Mouse (Mus musculus) thymus, adult 2 months (tissue): ENCODE results near the gene Ccdc155. TPM values are rescaled to one million over a fixed set of nuclear protein-coding genes. Genes with fewer than 3 reads are reported as not detected.

Experiments used
- DNase-seq: peaks from one replicate; pipeline ENCODE4 v3.0.0; 2021
- H3K27ac ChIP-seq: fragments of 200-500 bp; 2 replicates; pipeline ENCODE4 v1.5.1; 2012; ENCODE audit warnings: low read length, control low read depth; ENCODE audit not compliant: control insufficient read depth, insufficient read depth
- H3K27me3 ChIP-seq: fragments of 200-500 bp; 2 replicates; pipeline ENCODE4 v1.6.1; 2012; ENCODE audit warnings: mild to moderate bottlenecking, low read length, moderate library complexity, mixed read lengths; ENCODE audit not compliant: control insufficient read depth, insufficient read depth
- H3K36me3 ChIP-seq: fragments of 200-500 bp; 2 replicates; pipeline ENCODE4 v1.6.1; 2012; ENCODE audit warnings: mild to moderate bottlenecking, low read length, moderate library complexity; ENCODE audit not compliant: control insufficient read depth, insufficient read depth
- H3K4me1 ChIP-seq: fragments of 200-500 bp; replicated peaks from 2 replicates; pipeline ENCODE4 v1.6.1; 2012; ENCODE audit warnings: low read length; ENCODE audit not compliant: control insufficient read depth, insufficient read depth
- H3K4me3 ChIP-seq: fragments of 200-500 bp; 2 replicates; pipeline ENCODE4 v1.5.1; 2012; ENCODE audit warnings: mild to moderate bottlenecking, low read length, control low read depth, moderate library complexity; ENCODE audit not compliant: control insufficient read depth, insufficient read depth
- CTCF ChIP-seq: fragments of 200-500 bp; IDR thresholded peaks from 2 replicates; pipeline ENCODE4 v1.5.1; 2012; ENCODE audit warnings: mild to moderate bottlenecking, control low read depth, low read length, moderate library complexity, borderline replicate concordance; ENCODE audit not compliant: control insufficient read depth, poor library complexity, insufficient read depth; ENCODE audit errors: extremely low read depth
- POLR2A ChIP-seq: fragments of 200-500 bp; IDR thresholded peaks from 2 replicates; pipeline ENCODE4 v1.6.1; 2012; ENCODE audit warnings: mild to moderate bottlenecking, low read length, control low read depth, moderate library complexity; ENCODE audit not compliant: control insufficient read depth, poor library complexity, insufficient read depth; ENCODE audit errors: extremely low read depth
- WGBS: fragments of 180-500 bp; shearing (Covaris S2); methylation state at CpG from one replicate; pipeline ENCODE4 v1.1.7; 2018; 5-methylcytosine and 5-hydroxymethylcytosine counted together
- polyA plus RNA-seq: library from polyadenylated mRNA; depleted of rRNA; stranded (reverse); fragments of >200 nt; gene quantifications from 2 replicates; pipeline ENCODE4 v1.2.3, GENCODE M21; 2012

Ccdc155 gene
- polyA plus RNA-seq, 1 experiment = 0.32 TPM

- Histone ChIP-seq H3K4me1 (peaks cover 6% of the 10 kb centered on the region; the same call in 1 of the 2 replicates), H3K27ac (no peak overlapping the region), H3K36me3 (no peaks in the 10 kb centered on the region), H3K27me3 (peaks cover 14% of the 10 kb centered on the region), H3K4me3 (no peak overlapping the region)
- DNase-seq = no peak
- 89% methylated on average over 7 of the region's 7 CpGs for WGBS
- no peak for TF ChIP-seq CTCF
- no peak for TF ChIP-seq POLR2A
Observed at GRCm38 (mm10) chr7:45183672-45184071, 21.0 kb downstream of the Ccdc155 start.

GRCm38 (mm10) chr7:45182606-45183005, 22.1 kb downstream of the Ccdc155 start:
- Histone ChIP-seq H3K4me3 (peak overlapping the region; percentile 20; the same call in 1 of the 2 replicates), H3K27me3 (peaks cover 14% of the 10 kb centered on the region), H3K36me3 (no peaks in the 10 kb centered on the region), H3K4me1 (peaks cover 6% of the 10 kb centered on the region; the same call in 1 of the 2 replicates), H3K27ac (no peak overlapping the region)
- 18% methylated on average over 11 of the region's 11 CpGs for WGBS
- no peak for DNase-seq
- no peak for TF ChIP-seq POLR2A
- TF ChIP-seq CTCF = no peak

- Histone ChIP-seq H3K4me3 (peak overlapping the region; percentile 20; the same call in 1 of the 2 replicates), H3K36me3 (no peaks in the 10 kb centered on the region), H3K27ac (no peak overlapping the region), H3K4me1 (peaks cover 6% of the 10 kb centered on the region; the same call in 1 of the 2 replicates), H3K27me3 (peaks cover 15% of the 10 kb centered on the region)
- TF ChIP-seq CTCF (peak; percentile 41; the same call in 1 of the 2 replicates), POLR2A (peak; percentile 47; the same call in 1 of the 2 replicates)
- 1% methylated on average over 34 of the region's 34 CpGs for WGBS
- DNase-seq = peak; percentile 86
Observed at GRCm38 (mm10) chr7:45182199-45182601, 22.5 kb downstream of the Ccdc155 start.

GRCm38 (mm10) chr7:45181540-45181939, 23.2 kb downstream of the Ccdc155 start:
- Histone ChIP-seq H3K27ac (no peak overlapping the region), H3K36me3 (no peaks in the 10 kb centered on the region), H3K4me1 (peaks cover 6% of the 10 kb centered on the region; the same call in 1 of the 2 replicates), H3K4me3 (no peak overlapping the region), H3K27me3 (peaks cover 21% of the 10 kb centered on the region)
- WGBS = 10% methylated on average over 35 of the region's 35 CpGs
- no peak for DNase-seq
- TF ChIP-seq CTCF (no peak), POLR2A (no peak)

GRCm38 (mm10) chr7:45180896-45181477, 23.7 kb downstream of the Ccdc155 start, which contains the start of gene Pth2:
Pth2 (plus strand) TSS chr7:45180995.
- no peak for TF ChIP-seq POLR2A
- TF ChIP-seq CTCF = no peak
- Histone ChIP-seq H3K27ac (no peak within 1 kb of the TSS), H3K4me3 (no peak within 1 kb of the TSS), H3K36me3 (no peaks in the 10 kb centered on the region), H3K27me3 (peaks cover 27% of the 10 kb centered on the region), H3K4me1 (peaks cover 6% of the 10 kb centered on the region; the same call in 1 of the 2 replicates)
- no peak for DNase-seq
- 38% methylated on average over 20 of the region's 20 CpGs for WGBS

- no peak for DNase-seq
- Histone ChIP-seq H3K36me3 (no peaks in the 10 kb centered on the region), H3K27me3 (peaks cover 38% of the 10 kb centered on the region), H3K4me1 (peaks cover 6% of the 10 kb centered on the region; the same call in 1 of the 2 replicates), H3K4me3 (no peak within 1 kb of the TSS), H3K27ac (no peak within 1 kb of the TSS)
- whole genome bisulfite sequencing = 40% methylated on average over 7 of the region's 7 CpGs
- TF ChIP-seq CTCF (no peak), POLR2A (no peak)
Observed at GRCm38 (mm10) chr7:45179469-45179868, 25.2 kb downstream of the Ccdc155 start, which contains the start of gene Gfy. Gfy (minus strand) TSS chr7:45179569.

GRCm38 (mm10) chr7:45178550-45178949, 26.1 kb downstream of the Ccdc155 start:
- no peak for TF ChIP-seq CTCF
- no peak for TF ChIP-seq POLR2A

More at GRCm38 (mm10) chr7:45178550-45178949, 26.1 kb downstream of the Ccdc155 start:
- Histone ChIP-seq H3K4me1 (peaks cover 6% of the 10 kb centered on the region; the same call in 1 of the 2 replicates), H3K27ac (no peak overlapping the region), H3K27me3 (peaks cover 39% of the 10 kb centered on the region), H3K4me3 (no peak overlapping the region), H3K36me3 (no peaks in the 10 kb centered on the region)
- 25% methylated on average over 7 of the region's 7 CpGs for WGBS
- DNase-seq = no peak
